Mouse (Mus musculus): ENCODE measurements at regions not wholly inside any gene's neighbourhood (a gene's known extent, or its start where the extent isn't known, plus 50 kb on each side); places are given as distances from the start of the nearest gene placed in this dataset.

GRCm38 (mm10) chr17:45964031-45964430 is 68.1 kb downstream of the Vegfa start:
- no peak for TF ChIP-seq POLR2A (IDR thresholded peaks at IDR 0.05; ENCODE audit: insufficient read depth, low read depth, low read length)
- TF ChIP-seq CTCF (IDR thresholded peaks at IDR 0.05), result no peak
- TF ChIP-seq EP300 (IDR thresholded peaks at IDR 0.05; ENCODE audit: insufficient read depth, low read depth, low read length), result no peak
